Mouse (Mus musculus): ENCODE measurements around the gene Wwc1.
"Not testable (repeated sequence)": the region's sequence is repeated elsewhere in the genome, so short reads cannot be mapped to it uniquely, and the experiment has no call there.

Gene Wwc1

GRCm38 (mm10) chr11:35837156-35838126 is 142.9 kb downstream of the Wwc1 start:
- DNase-seq (ENCODE audit: low spot score) = peak; percentile 49

GRCm38 (mm10) chr11:35834022-35834760 is 146.1 kb downstream of the Wwc1 start, which contains the start of gene Rars:
Gene Rars (minus strand): TSS chr11:35834506.
- peak; percentile 99 for DNase-seq (ENCODE audit: low spot score)

GRCm38 (mm10) chr11:35833270-35833669 is 147.1 kb downstream of the Wwc1 start:
- DNase-seq (ENCODE audit: low spot score) = no peak

GRCm38 (mm10) chr11:35832139-35832538 is 148.2 kb downstream of the Wwc1 start:
- DNase-seq (ENCODE audit: low spot score) = peak; percentile 85

- DNase-seq (ENCODE audit: low spot score) = no peak
These were observed 152.6 kb downstream of the Wwc1 start for GRCm38 (mm10) chr11:35827714-35828113.

DNA sequence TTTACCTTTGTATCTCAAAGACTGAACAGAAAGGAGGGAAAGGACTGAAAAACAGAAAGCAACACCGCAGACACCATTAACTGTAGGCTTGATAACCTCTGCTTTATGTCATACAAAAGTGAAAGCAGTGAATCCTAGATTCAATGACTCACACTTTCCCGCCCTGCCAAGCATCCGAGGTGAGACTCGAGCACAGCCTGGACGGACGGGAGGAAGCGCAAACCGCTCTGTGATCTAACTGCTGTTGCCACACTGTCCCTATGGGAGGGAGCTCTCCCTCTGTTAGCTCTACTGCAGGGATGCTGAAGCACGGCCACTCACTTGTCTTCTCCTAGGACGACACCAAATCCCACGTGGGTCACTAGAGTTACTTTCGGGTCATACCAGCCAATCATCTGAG is 164.0 kb downstream of the Wwc1 start:
- DNase-seq (ENCODE audit: low spot score) = peak; percentile 88

- DNase-seq (ENCODE audit: low spot score) = no peak
These were observed 168.9 kb downstream of the Wwc1 start for GRCm38 (mm10) chr11:35811458-35811857.

DNA sequence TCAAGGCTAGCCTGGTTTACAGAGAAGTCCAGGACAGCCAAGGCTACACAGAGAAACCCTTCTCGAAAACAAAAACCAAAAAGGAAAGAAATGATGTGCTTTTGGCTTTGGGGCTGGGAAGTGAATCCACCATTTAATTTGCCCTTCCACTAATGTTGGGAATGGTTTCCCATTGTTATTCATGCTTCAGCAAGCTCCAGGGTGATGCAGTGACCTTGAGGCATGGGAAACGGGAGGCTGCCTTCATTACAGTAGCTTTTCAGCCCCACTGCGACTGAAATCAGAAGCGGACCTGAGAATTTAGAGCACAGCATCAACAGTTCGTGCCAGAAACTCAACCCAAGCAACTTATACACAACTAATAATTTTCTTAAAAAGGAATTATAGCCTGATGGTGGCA is 179.0 kb downstream of the Wwc1 start:
- no peak for DNase-seq (ENCODE audit: low spot score)

DNA sequence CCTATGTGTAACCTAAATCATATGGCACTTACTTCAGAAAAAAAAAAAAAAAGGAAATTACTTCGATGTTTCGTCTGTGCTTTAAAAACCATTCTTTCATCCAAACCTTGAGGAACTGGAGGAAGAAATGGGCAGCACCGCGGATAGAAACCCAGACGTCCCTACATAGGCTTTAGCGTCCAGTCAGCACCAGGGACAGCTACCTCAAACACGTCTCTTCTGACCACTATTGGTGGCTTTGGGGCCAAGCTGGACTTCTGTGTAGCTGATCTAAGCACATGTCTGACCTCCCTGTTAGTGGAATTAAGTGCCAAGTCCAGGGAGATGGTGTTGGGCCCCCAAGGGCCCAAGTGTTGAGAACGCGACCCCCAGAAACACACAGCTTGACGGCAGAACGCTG is 181.5 kb downstream of the Wwc1 start, which contains the start of gene Fbll1:
Fbll1 (minus strand) TSS at position 11 of the 400 bp plus-strand sequence.
- no peak for DNase-seq (ENCODE audit: low spot score)

- no peak for DNase-seq (ENCODE audit: low spot score)
These were observed 181.9 kb downstream of the Wwc1 start for GRCm38 (mm10) chr11:35798495-35798820.

DNA sequence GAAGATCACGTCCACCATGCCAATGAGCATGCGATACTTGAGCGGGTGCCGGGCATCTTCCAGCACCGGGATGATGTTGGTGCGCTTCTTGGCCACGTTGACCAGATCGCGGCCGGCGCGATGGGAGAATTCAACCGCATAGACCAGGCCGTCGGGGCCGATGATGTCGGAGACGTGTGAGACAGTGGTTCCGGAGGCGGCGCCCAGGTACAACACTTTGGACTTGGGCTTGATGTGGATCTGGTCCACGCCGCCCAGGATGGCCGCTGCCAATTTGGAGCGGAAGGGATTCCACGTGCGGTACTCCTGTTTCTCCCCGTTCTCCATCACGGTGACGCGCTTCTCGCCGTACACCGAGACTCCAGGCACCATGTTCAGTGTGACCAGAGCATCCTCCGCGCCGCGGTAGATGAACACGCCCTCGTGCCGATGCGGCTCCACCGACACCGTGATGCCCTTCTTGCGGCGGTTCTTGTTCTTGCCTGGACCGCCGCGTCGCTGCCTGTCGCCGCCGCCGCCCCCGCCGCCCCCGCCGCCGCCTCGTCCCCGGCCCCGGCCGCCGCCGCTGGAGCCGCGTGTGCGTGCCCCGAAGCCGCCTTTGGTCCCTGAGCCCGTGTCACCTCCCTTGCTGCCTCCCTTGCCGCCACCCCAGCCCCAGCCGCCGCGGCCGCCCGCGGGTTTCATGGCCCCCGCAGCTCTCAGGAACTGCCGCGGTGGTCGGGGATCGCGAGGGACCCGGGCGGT is 182.4 kb downstream of the Wwc1 start:
- DNase-seq (ENCODE audit: low spot score) = no peak

GRCm38 (mm10) chr11:35792800-35793199 is 187.5 kb downstream of the Wwc1 start:
- DNase-seq (ENCODE audit: low spot score) = not testable (repeated sequence)

- DNase-seq (ENCODE audit: low spot score) = no peak
These were observed 191.9 kb downstream of the Wwc1 start for GRCm38 (mm10) chr11:35788443-35788842.

Measured in MN1 (cell line).